Mouse (Mus musculus) R1 (cell line): Measurements from ENCODE around the gene Foxn4.

ENCODE experiments used
- DNase-seq: peaks from one replicate; pipeline ENCODE4 v3.0.0-alpha.2; 2018; ENCODE audit warnings: low read depth, low spot score

The Foxn4 gene

GRCm38 (mm10) chr5:114279382-114280143, 6.0 kb upstream of the Foxn4 start:
- DNase-seq, result no peak

DNA sequence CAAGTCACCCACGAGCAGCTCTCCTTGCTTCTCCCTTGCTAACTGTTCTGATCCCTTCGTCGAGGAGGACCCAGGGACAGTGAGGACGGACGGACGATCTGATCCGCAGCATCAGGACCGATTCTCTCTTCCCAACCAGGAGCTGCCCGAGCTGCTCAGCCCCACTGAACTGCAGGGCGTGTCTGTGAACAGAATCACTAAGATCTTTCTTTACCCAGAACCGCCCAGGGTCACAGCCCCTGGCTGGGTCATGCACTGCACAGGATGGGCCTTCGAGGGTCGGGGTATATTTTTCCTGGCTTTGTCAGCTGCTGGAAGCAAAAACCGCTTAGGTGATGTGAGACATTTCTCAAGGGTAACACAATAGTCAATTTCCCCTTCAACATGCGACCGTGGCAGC, 2.4 kb upstream of the Foxn4 start:
- DNase-seq, result no peak

DNA sequence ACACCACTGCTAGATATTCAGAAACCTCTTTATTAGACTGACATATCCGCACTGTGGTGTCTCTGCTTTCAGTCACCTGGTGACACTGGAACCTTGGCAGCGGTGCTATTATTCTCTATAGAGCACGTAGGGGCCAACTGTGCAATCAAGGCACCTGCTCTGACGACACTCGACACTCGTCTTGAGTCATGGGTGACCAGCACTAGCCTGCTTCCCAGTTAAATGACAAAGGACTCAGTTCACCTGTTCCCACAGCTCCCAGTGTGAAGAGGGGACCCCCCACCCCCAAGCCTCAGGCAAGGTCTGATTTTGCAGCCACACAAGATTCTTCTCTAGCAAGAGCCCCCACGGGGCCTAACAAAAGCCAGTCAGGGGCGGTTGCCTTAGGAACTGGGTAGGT, 1.7 kb upstream of the Foxn4 start:
- no peak for DNase-seq

GRCm38 (mm10) chr5:114269984-114270383, 3.6 kb downstream of the Foxn4 start:
- DNase-seq, result no peak

GRCm38 (mm10) chr5:114269499-114269898, 4.1 kb downstream of the Foxn4 start:
- no peak for DNase-seq

GRCm38 (mm10) chr5:114268646-114269045, 5.0 kb downstream of the Foxn4 start:
- DNase-seq, result no peak

DNA sequence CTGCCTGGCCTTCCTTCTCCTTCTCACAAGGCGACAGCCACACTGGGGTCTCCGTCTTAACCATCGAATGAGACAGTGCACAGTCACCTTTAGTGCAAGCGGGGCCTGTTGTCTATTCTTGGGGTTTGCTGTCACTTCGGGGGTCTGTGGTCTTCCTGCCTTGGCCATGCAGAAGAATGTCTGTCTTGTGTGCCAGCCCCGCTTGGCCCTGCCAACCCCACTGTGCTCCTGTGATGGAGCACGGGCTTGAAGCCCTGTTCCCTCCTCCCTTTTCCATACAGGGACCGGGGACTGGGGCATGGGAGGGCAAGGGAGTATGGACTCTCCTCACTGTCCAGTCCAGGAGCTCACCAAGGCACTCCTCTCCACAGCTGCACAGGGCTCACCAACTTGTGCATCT, 8.8 kb downstream of the Foxn4 start:
- no peak for DNase-seq

- no peak for DNase-seq
These were observed 9.6 kb downstream of the Foxn4 start for GRCm38 (mm10) chr5:114264030-114264459.

DNA sequence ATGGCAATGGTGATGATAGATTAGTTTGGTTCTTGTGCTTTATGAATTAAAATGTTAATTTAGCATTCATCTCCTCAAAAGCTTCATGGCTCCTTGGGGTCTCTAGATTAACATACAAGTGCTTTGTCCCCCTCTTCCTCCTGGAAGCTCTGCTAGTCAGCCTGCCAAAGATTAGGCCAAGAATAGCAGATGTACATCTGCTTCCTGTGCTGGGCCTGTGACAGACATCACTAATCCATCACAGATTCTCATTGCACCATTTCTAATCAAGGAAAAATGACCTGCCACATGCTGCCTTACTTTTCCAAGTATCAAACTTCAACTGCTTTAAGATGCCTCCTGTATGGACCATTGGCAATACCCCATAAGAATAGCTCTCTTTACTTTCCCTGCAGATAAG, 12.1 kb downstream of the Foxn4 start:
- DNase-seq, result no peak

- no peak for DNase-seq
These were observed 14.1 kb downstream of the Foxn4 start for GRCm38 (mm10) chr5:114259495-114259894.

- peak; percentile 85 for DNase-seq
These were observed 25.4 kb downstream of the Foxn4 start for GRCm38 (mm10) chr5:114248174-114248589.

DNA sequence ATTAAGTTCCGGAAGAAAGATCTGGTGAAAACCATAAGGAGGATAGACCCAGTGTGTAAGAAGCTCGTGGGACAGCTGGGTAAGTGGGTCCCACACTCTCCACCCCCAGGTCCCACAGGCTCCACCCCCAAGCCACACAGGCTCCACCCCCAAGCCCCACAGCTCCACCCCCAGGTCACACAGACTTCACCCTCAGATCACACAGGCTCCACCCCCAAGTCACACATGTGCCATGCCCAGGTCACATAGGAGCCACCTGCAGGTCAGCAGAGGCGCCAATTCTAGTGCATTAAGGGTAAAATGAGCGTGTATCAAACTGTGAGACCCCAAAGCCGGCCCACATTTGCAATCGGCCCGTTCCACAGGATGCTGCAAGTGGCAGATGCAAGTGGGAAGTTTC, 27.1 kb downstream of the Foxn4 start:
- DNase-seq, result peak; percentile 76

DNA sequence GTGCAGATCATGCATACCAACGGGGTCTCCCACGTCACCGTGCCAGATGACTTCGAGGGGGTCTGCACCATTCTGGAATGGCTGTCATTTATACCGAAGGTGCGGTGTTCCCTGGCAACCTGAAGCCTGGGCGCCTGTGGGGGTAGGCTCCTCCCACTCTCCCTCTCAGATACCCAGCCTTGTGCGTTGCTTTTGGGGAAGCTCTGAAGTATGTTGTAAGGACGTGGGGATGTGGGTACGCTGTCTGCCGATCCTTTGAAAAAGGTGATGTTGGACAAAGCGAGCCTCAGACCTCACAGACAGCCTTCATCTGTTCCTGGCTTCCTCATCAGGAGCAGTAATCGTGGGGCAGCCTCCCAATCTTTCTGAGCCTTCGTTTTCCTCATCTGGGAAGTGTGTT, 33.9 kb downstream of the Foxn4 start:
- no peak for DNase-seq

- peak; percentile 90 for DNase-seq
These were observed 34.7 kb downstream of the Foxn4 start for GRCm38 (mm10) chr5:114238924-114239323.

DNA sequence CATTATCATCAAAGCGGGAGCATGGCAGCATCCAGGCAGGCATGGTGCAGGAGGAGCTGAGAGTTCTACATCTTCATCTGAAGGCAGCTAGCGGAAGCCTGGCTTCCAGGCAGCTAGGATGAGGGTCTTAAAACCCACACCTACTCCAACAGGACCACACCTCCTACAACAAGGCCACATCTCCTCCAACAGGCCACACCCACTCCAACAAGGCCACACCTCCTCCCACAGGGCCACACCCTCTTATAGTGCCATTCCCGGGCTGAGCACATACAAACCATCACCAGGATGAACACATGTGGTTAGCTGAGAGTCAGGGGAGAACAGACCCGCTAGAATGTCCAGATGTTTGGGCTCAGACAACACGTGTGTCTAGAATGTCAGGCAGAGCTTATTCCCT, 44.7 kb downstream of the Foxn4 start:
- peak; percentile 61 for DNase-seq

DNA sequence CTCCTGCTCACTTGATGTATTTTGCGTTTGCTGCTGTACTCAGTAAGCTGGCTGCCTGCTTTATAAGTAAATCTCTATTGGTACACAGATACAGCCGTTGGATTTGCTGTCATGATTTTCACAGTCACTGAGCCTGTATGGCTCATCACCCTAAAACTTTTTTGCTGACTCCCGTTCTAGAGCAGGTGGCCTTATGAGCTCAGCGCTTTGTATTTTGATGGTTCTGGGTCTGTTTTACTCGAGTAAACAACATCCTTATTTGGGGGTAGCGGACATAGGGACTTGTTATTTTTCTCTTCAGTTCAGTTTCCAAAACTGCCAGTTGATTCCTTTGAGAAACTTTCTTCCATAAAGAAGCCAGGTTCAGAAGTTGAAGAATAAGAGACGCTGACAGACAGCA, 47.6 kb downstream of the Foxn4 start:
- DNase-seq, result no peak

GRCm38 (mm10) chr5:114218771-114219170, 54.8 kb downstream of the Foxn4 start:
- DNase-seq, result no peak

DNA sequence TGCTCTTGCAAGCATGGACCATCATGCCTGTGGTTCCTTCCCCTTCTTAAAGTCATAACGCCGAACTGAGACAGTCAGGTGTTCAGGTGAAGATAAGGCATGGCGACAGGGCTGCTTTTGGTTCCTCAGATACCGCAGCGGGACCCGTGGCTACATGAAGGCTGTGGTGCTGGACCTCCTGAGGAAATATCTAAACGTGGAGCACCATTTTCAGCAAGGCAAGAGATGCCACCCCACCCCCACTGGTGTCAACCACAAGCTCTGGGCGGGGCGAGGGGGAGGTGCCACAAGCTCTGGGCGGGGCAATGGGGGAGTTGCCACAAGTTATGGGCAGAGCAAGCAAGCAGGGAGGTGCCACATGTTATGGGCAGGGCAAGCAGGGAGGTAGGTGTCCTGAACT, 60.4 kb downstream of the Foxn4 start:
- DNase-seq, result peak; percentile 37

GRCm38 (mm10) chr5:114206158-114206557, 67.4 kb downstream of the Foxn4 start:
- peak; percentile 59 for DNase-seq
